Mouse (Mus musculus) bone marrow macrophage, adult 2 months (primary cell): ENCODE data around the gene Sap18b.

Experiments used
- CTCF ChIP-seq: IDR thresholded peaks from 2 replicates; pipeline ENCODE4 v1.5.1; 2012; ENCODE audit warnings: low read depth, mild to moderate bottlenecking, low read length, moderate library complexity
- POLR2A ChIP-seq: IDR thresholded peaks from 2 replicates; pipeline ENCODE4 v1.6.1; 2012; ENCODE audit warnings: mild to moderate bottlenecking, low read depth, low read length, borderline replicate concordance

GRCm38 (mm10) chr8:95799891-95800290 is 25.3 kb upstream of the Sap18b start:
- no peak for TF ChIP-seq CTCF
- TF ChIP-seq POLR2A, result no peak
